Mouse (Mus musculus) limb, embryonic 10.5 days (tissue): ENCODE results near the gene Bsx. TPM values are rescaled to one million over a fixed set of nuclear protein-coding genes. Genes with fewer than 3 reads are reported as not detected.

Experiments used
- DNase-seq: peaks from one replicate; pipeline ENCODE4 v3.0.0-alpha.2; 2017; ENCODE audit warnings: low spot score
- H3K27ac ChIP-seq: fragments of 300-500 bp; sonication (generic); 2 replicates; pipeline ENCODE4 v1.5.1; 2016; ENCODE audit warnings: mild to moderate bottlenecking
- H3K27me3 ChIP-seq: fragments of 300-500 bp; sonication (generic); 2 replicates; pipeline ENCODE4 v1.6.1; 2016; ENCODE audit warnings: low read depth, mild to moderate bottlenecking; ENCODE audit not compliant: poor library complexity, severe bottlenecking
- H3K36me3 ChIP-seq: fragments of 300-500 bp; sonication (generic); 2 replicates; pipeline ENCODE4 v1.6.1; 2016; ENCODE audit warnings: mild to moderate bottlenecking, moderate library complexity
- H3K4me1 ChIP-seq: fragments of 300-500 bp; sonication (generic); 2 replicates; pipeline ENCODE4 v1.6.1; 2016
- H3K4me3 ChIP-seq: fragments of 300-500 bp; sonication (generic); 2 replicates; pipeline ENCODE4 v1.5.1; 2016; ENCODE audit warnings: mild to moderate bottlenecking, moderate library complexity
- H3K9me3 ChIP-seq: fragments of 300-500 bp; sonication (generic); replicated peaks from 2 replicates; pipeline ENCODE4 v1.6.1; 2016; ENCODE audit warnings: mild to moderate bottlenecking
- WGBS: fragments of 180-500 bp; shearing (Covaris S2); methylation state at CpG from one replicate; pipeline ENCODE4 v1.1.7; 2016; 5-methylcytosine and 5-hydroxymethylcytosine counted together
- polyA plus RNA-seq: library from polyadenylated mRNA; unstranded; fragments of >200 nt; fragmentation: Nextera tagmentation; extraction: Ambion mirVana; gene quantifications from 2 replicates; pipeline ENCODE4 v1.2.1, GENCODE M21; 2016

The Bsx gene
- not detected in 2 replicates for polyA plus RNA-seq

GRCm38 (mm10) chr9:40873556-40874470, at the start of gene Bsx:
Bsx (plus strand) TSS chr9:40874127.
- Histone ChIP-seq H3K9me3 (no peaks in the 10 kb centered on the region), H3K4me1 (peaks cover 27% of the 10 kb centered on the region), H3K4me3 (peak within 1 kb of the TSS; percentile 36), H3K27ac (no peak within 1 kb of the TSS), H3K36me3 (no peaks in the 10 kb centered on the region), H3K27me3 (peaks cover 99% of the 10 kb centered on the region)
- peak; percentile 96 for DNase-seq
- WGBS: 3% methylated on average over 32 of the region's 32 CpGs

- WGBS: 58% methylated on average over 6 of the region's 6 CpGs
- no peak for DNase-seq
- Histone ChIP-seq H3K27ac (no peak overlapping the region), H3K27me3 (peaks cover 6% of the 10 kb centered on the region; the same call in 1 of the 2 replicates), H3K4me1 (peaks cover 22% of the 10 kb centered on the region), H3K36me3 (no peaks in the 10 kb centered on the region), H3K4me3 (no peak overlapping the region), H3K9me3 (no peaks in the 10 kb centered on the region)
Observed at GRCm38 (mm10) chr9:40825601-40826000, 48.3 kb upstream of the Bsx start.

- Histone ChIP-seq H3K4me1 (peaks cover 12% of the 10 kb centered on the region), H3K27me3 (peaks cover 6% of the 10 kb centered on the region; the same call in 1 of the 2 replicates), H3K4me3 (no peak overlapping the region), H3K36me3 (no peaks in the 10 kb centered on the region), H3K9me3 (no peaks in the 10 kb centered on the region), H3K27ac (no peak overlapping the region; the same call in 1 of the 2 replicates)
- 81% methylated on average over 4 of the region's 4 CpGs for WGBS
- no peak for DNase-seq
Observed at GRCm38 (mm10) chr9:40827366-40827765, 46.6 kb upstream of the Bsx start.

GRCm38 (mm10) chr9:40834569-40834968, 39.4 kb upstream of the Bsx start:
- no peaks in the 10 kb centered on the region for H3K9me3 ChIP-seq
- 7% methylated on average over 12 of the region's 12 CpGs for WGBS
- no peak overlapping the region for H3K27ac ChIP-seq
- no peaks in the 10 kb centered on the region for H3K27me3 ChIP-seq
- H3K36me3 ChIP-seq: no peaks in the 10 kb centered on the region
- H3K4me3 ChIP-seq: no peak overlapping the region
- H3K4me1 ChIP-seq: peaks cover 11% of the 10 kb centered on the region
- peak; percentile 94 for DNase-seq

- 86% methylated on average over 3 of the region's 3 CpGs for WGBS
- no peak overlapping the region for H3K4me3 ChIP-seq
- H3K4me1 ChIP-seq: peaks cover 16% of the 10 kb centered on the region
- no peak for DNase-seq
- H3K36me3 ChIP-seq: no peaks in the 10 kb centered on the region
- H3K27ac ChIP-seq: no peak overlapping the region
- H3K27me3 ChIP-seq: no peaks in the 10 kb centered on the region
- H3K9me3 ChIP-seq: no peaks in the 10 kb centered on the region
Observed at GRCm38 (mm10) chr9:40836681-40837080, 37.2 kb upstream of the Bsx start.

GRCm38 (mm10) chr9:40839662-40840061, 34.3 kb upstream of the Bsx start:
- no peak overlapping the region; the same call in 1 of the 2 replicates for H3K27ac ChIP-seq
- no peaks in the 10 kb centered on the region for H3K9me3 ChIP-seq
- H3K36me3 ChIP-seq: no peaks in the 10 kb centered on the region
- DNase-seq: no peak
- H3K4me1 ChIP-seq: peaks cover 13% of the 10 kb centered on the region
- no peaks in the 10 kb centered on the region for H3K27me3 ChIP-seq
- WGBS: 84% methylated on average over 3 of the region's 3 CpGs
- no peak overlapping the region for H3K4me3 ChIP-seq

GRCm38 (mm10) chr9:40851515-40851914, 22.4 kb upstream of the Bsx start:
- Histone ChIP-seq H3K4me3 (no peak overlapping the region), H3K9me3 (no peaks in the 10 kb centered on the region), H3K36me3 (no peaks in the 10 kb centered on the region), H3K27ac (no peak overlapping the region), H3K27me3 (peaks cover 4% of the 10 kb centered on the region; the same call in 1 of the 2 replicates), H3K4me1 (peaks cover 17% of the 10 kb centered on the region)
- no peak for DNase-seq
- 49% methylated on average over 2 of the region's 2 CpGs for WGBS

GRCm38 (mm10) chr9:40858461-40859160, 15.3 kb upstream of the Bsx start:
- Histone ChIP-seq H3K4me3 (peak overlapping the region; percentile 49), H3K27ac (no peak overlapping the region), H3K27me3 (peaks cover 29% of the 10 kb centered on the region), H3K9me3 (no peaks in the 10 kb centered on the region), H3K36me3 (no peaks in the 10 kb centered on the region), H3K4me1 (peaks cover 12% of the 10 kb centered on the region)
- 11% methylated on average over 21 of the region's 21 CpGs for WGBS
- DNase-seq: peak; percentile 57

GRCm38 (mm10) chr9:40859196-40859595, 14.7 kb upstream of the Bsx start:
- Histone ChIP-seq H3K27me3 (peaks cover 29% of the 10 kb centered on the region), H3K36me3 (no peaks in the 10 kb centered on the region), H3K4me1 (peaks cover 12% of the 10 kb centered on the region), H3K4me3 (peak overlapping the region; percentile 49), H3K27ac (0 out of 2 replicates have a peak overlapping the region, but pooled peaks have one; percentile 25), H3K9me3 (no peaks in the 10 kb centered on the region)
- DNase-seq: no peak
- WGBS: under 1% methylated on average over 9 of the region's 9 CpGs

- 85% methylated on average over 5 of the region's 5 CpGs for WGBS
Observed at GRCm38 (mm10) chr9:40870331-40870730, 3.6 kb upstream of the Bsx start.

GRCm38 (mm10) chr9:40871369-40872155, 2.4 kb upstream of the Bsx start:
- WGBS: 1% methylated on average over 34 of the region's 34 CpGs
- Histone ChIP-seq H3K4me3 (0 out of 2 replicates have a peak overlapping the region, but pooled peaks have one; percentile 12), H3K4me1 (peaks cover 15% of the 10 kb centered on the region), H3K27ac (no peak overlapping the region), H3K9me3 (no peaks in the 10 kb centered on the region), H3K36me3 (no peaks in the 10 kb centered on the region), H3K27me3 (peaks cover 82% of the 10 kb centered on the region)
- DNase-seq: peak; percentile 44

More at GRCm38 (mm10) chr9:40870331-40870730, 3.6 kb upstream of the Bsx start:
- peaks cover 15% of the 10 kb centered on the region for H3K4me1 ChIP-seq
- H3K9me3 ChIP-seq: no peaks in the 10 kb centered on the region
- H3K4me3 ChIP-seq: no peak overlapping the region
- no peak overlapping the region for H3K27ac ChIP-seq
- DNase-seq: no peak
- H3K36me3 ChIP-seq: no peaks in the 10 kb centered on the region
- peaks cover 70% of the 10 kb centered on the region for H3K27me3 ChIP-seq

GRCm38 (mm10) chr9:40872156-40872478, 1.8 kb upstream of the Bsx start:
- 3% methylated on average over 8 of the region's 8 CpGs for WGBS
- Histone ChIP-seq H3K27me3 (peaks cover 88% of the 10 kb centered on the region), H3K9me3 (no peaks in the 10 kb centered on the region), H3K36me3 (no peaks in the 10 kb centered on the region), H3K27ac (no peak overlapping the region), H3K4me3 (no peak overlapping the region), H3K4me1 (peaks cover 15% of the 10 kb centered on the region)
- no peak for DNase-seq
